Mouse (Mus musculus) heart, embryonic 14.5 days (tissue): Measurements from ENCODE around the gene Farp2. TPM values are rescaled to one million over a fixed set of nuclear protein-coding genes. Genes with fewer than 3 reads are reported as not detected.
"Not testable (repeated sequence)": the region's sequence is repeated elsewhere in the genome, so short reads cannot be mapped to it uniquely, and the experiment has no call there.

Experiments used
- ATAC-seq: fragments of 200-750 bp; cut with Nextera tagmentation; 2 replicates; pipeline ENCODE4 v1.8.0; 2017; ENCODE audit warnings: low read depth, moderate TSS enrichment; ENCODE audit not compliant: insufficient number of reproducible peaks, insufficient read depth, low FRiP score
- H3K27ac ChIP-seq, 2 experiments: fragments of 200-500 bp in 1 of 2; fragments of 300-500 bp in 1 of 2; sonication (generic) in 1 of 2; replicated peaks in 1 of 2; 2 replicates each; pipeline ENCODE4 v1.5.1; 2012 to 2014; ENCODE audit warnings: low read depth in 2 of 2, low read length in 2 of 2, control low read depth in 1 of 2, mild to moderate bottlenecking in 1 of 2, mixed read lengths in 1 of 2; ENCODE audit not compliant: control insufficient read depth in 1 of 2, insufficient read depth in 1 of 2
- H3K27me3 ChIP-seq: fragments of 300-500 bp; sonication (generic); 2 replicates; pipeline ENCODE4 v1.6.1; 2014; ENCODE audit warnings: mild to moderate bottlenecking, low read length, control low read depth; ENCODE audit not compliant: control insufficient read depth, insufficient read depth
- H3K36me3 ChIP-seq: fragments of 300-500 bp; sonication (generic); 2 replicates; pipeline ENCODE4 v1.6.1; 2014; ENCODE audit warnings: mild to moderate bottlenecking, control low read depth, low read length, mixed read lengths; ENCODE audit not compliant: control insufficient read depth, insufficient read depth
- H3K4me1 ChIP-seq, 2 experiments: fragments of 200-500 bp in 1 of 2; fragments of 300-500 bp in 1 of 2; sonication (generic) in 1 of 2; 2 replicates each; pipeline ENCODE4 v1.6.1; 2012 to 2014; ENCODE audit warnings: low read length in 2 of 2, control low read depth in 1 of 2, mixed read lengths in 1 of 2; ENCODE audit not compliant: control insufficient read depth in 2 of 2, insufficient read depth in 2 of 2
- H3K4me2 ChIP-seq: fragments of 300-500 bp; sonication (generic); 2 replicates; pipeline ENCODE4 v1.6.1; 2014; ENCODE audit warnings: mild to moderate bottlenecking, low read length
- H3K4me3 ChIP-seq, 2 experiments: fragments of 200-500 bp in 1 of 2; fragments of 300-500 bp in 1 of 2; sonication (generic) in 1 of 2; 2 replicates each; pipeline ENCODE4 v1.5.1; 2012 to 2014; ENCODE audit warnings: low read length in 2 of 2, mild to moderate bottlenecking in 2 of 2, control low read depth in 1 of 2, low read depth in 1 of 2, moderate library complexity in 1 of 2; ENCODE audit not compliant: control insufficient read depth in 1 of 2, insufficient read depth in 1 of 2
- H3K9ac ChIP-seq: fragments of 300-500 bp; sonication (generic); 2 replicates; pipeline ENCODE4 v1.6.1; 2014; ENCODE audit warnings: mild to moderate bottlenecking, low read length
- H3K9me3 ChIP-seq: fragments of 300-500 bp; sonication (generic); 2 replicates; pipeline ENCODE4 v1.6.1; 2016; ENCODE audit warnings: low read length, control low read depth; ENCODE audit not compliant: control insufficient read depth
- WGBS: fragments of 180-500 bp; shearing (Covaris S2); extraction: QIAGEN DNeasy Blood & Tissue Kit; methylation state at CpG from one replicate; pipeline ENCODE4 v1.1.7; 2014; 5-methylcytosine and 5-hydroxymethylcytosine counted together
- polyA plus RNA-seq: library from polyadenylated mRNA; unstranded; fragments of >200 nt; fragmentation: Nextera tagmentation; extraction: Ambion mirVana; gene quantifications from 2 replicates; pipeline ENCODE4 v1.2.1, GENCODE M21; 2014

Farp2 gene
- polyA plus RNA-seq, 1 experiment from 2014 or later, result 4.2 TPM

- H3K4me3 ChIP-seq, result no peak overlapping the region
- H3K27me3 ChIP-seq, result no peaks in the 10 kb centered on the region
- WGBS, result 69% methylated on average over 7 of the region's 7 CpGs
- ATAC-seq, result no peak
- H3K9ac ChIP-seq, result no peak overlapping the region
- peaks cover 0 to 2% of the 10 kb centered on the region in 2 experiments; a peak in 1 of 4 replicates for H3K4me1 ChIP-seq
- H3K9me3 ChIP-seq, result peaks cover 8% of the 10 kb centered on the region; the same call in 1 of the 2 replicates
- H3K27ac ChIP-seq, result no peak overlapping the region
- no peak overlapping the region for H3K4me2 ChIP-seq
- no peaks in the 10 kb centered on the region for H3K36me3 ChIP-seq
Observed at GRCm38 (mm10) chr1:93656325-93657024, 144.6 kb downstream of the Farp2 start.

GRCm38 (mm10) chr1:93657025-93657360 is 145.1 kb downstream of the Farp2 start:
- Histone ChIP-seq H3K9me3 (peaks cover 10% of the 10 kb centered on the region; the same call in 1 of the 2 replicates), H3K9ac (no peak overlapping the region), H3K27ac (no peak overlapping the region), H3K36me3 (no peaks in the 10 kb centered on the region), H3K4me1 (peaks cover 0 to 2% of the 10 kb centered on the region in 2 experiments; a peak in 1 of 4 replicates), H3K27me3 (no peaks in the 10 kb centered on the region), H3K4me3 (no peak overlapping the region), H3K4me2 (no peak overlapping the region)
- WGBS, result 83% methylated on average over 5 of the region's 5 CpGs
- ATAC-seq, result no peak

- H3K4me1 ChIP-seq, H3K27me3 ChIP-seq, H3K27ac ChIP-seq, H3K4me2 ChIP-seq, H3K9ac ChIP-seq, H3K9me3 ChIP-seq, H3K4me3 ChIP-seq, H3K36me3 ChIP-seq, ATAC-seq: not testable (repeated sequence)
Observed at GRCm38 (mm10) chr1:93658559-93658958, 146.7 kb downstream of the Farp2 start, which contains the start of gene Stk25. Gene Stk25, minus strand, starts transcription at chr1:93658659.

- Histone ChIP-seq H3K4me1 (peaks cover 16% of the 10 kb centered on the region in 2 experiments), H3K4me3 (no peak overlapping the region), H3K9me3 (no peaks in the 10 kb centered on the region), H3K9ac (no peak overlapping the region; the same call in 1 of the 2 replicates), H3K27me3 (no peaks in the 10 kb centered on the region), H3K27ac (peak overlapping the region; percentile 78 to 81), H3K4me2 (peak overlapping the region; percentile 81), H3K36me3 (no peaks in the 10 kb centered on the region)
- WGBS, result 11% methylated on average over 13 of the region's 13 CpGs
- ATAC-seq, result peak; percentile 49; the same call in 1 of the 2 replicates
Observed at GRCm38 (mm10) chr1:93667760-93668400, 156.0 kb downstream of the Farp2 start.

GRCm38 (mm10) chr1:93668791-93669548 is 157.1 kb downstream of the Farp2 start:
- H3K4me1 ChIP-seq, result peaks cover 16% of the 10 kb centered on the region in 2 experiments
- peak overlapping the region; percentile 78 to 81 for H3K27ac ChIP-seq
- H3K36me3 ChIP-seq, result no peaks in the 10 kb centered on the region
- peak overlapping the region; percentile 74 for H3K9ac ChIP-seq
- peak overlapping the region; percentile 49 to 52 for H3K4me3 ChIP-seq
- peak overlapping the region; percentile 81 for H3K4me2 ChIP-seq
- 3% methylated on average over 17 of the region's 17 CpGs for WGBS
- peak; percentile 76 for ATAC-seq
- no peaks in the 10 kb centered on the region for H3K9me3 ChIP-seq
- H3K27me3 ChIP-seq, result no peaks in the 10 kb centered on the region

- Histone ChIP-seq H3K27me3 (no peaks in the 10 kb centered on the region), H3K4me3 (no peak overlapping the region), H3K4me1 (peaks cover 16% of the 10 kb centered on the region in 2 experiments), H3K9ac (no peak overlapping the region), H3K27ac (no peak overlapping the region), H3K4me2 (no peak overlapping the region), H3K9me3 (no peaks in the 10 kb centered on the region), H3K36me3 (no peaks in the 10 kb centered on the region)
- no peak for ATAC-seq
Observed at GRCm38 (mm10) chr1:93669941-93670340, 158.1 kb downstream of the Farp2 start.
